Mouse (Mus musculus) megakaryocyte progenitor cell, adult 5-6 weeks (primary cell): ENCODE measurements around the gene Ccdc185. TPM values are rescaled to one million over a fixed set of nuclear protein-coding genes. Genes with fewer than 3 reads are reported as not detected.

Experiments used
- ATAC-seq: replicated peaks from 2 replicates; pipeline ENCODE4 v1.8.0; 2016; ENCODE audit warnings: mild to moderate bottlenecking, moderate TSS enrichment, inconsistent platforms; ENCODE audit not compliant: poor library complexity
- total RNA-seq, 2 experiments: library from RNA; stranded (forward) in 1 of 2; stranded (reverse) in 1 of 2; fragments of 157-497, 149-512 nt in 1 of 2; fragments of 200-1000 nt in 1 of 2; gene quantifications; 2 replicates each; pipeline versions ENCODE4 v1.2.3 to v1.2.4; 2015 to 2017

Gene Ccdc185
- total RNA-seq (2015) (not detected in 2 replicates), total RNA-seq (2017) (not detected in 2 replicates)

DNA sequence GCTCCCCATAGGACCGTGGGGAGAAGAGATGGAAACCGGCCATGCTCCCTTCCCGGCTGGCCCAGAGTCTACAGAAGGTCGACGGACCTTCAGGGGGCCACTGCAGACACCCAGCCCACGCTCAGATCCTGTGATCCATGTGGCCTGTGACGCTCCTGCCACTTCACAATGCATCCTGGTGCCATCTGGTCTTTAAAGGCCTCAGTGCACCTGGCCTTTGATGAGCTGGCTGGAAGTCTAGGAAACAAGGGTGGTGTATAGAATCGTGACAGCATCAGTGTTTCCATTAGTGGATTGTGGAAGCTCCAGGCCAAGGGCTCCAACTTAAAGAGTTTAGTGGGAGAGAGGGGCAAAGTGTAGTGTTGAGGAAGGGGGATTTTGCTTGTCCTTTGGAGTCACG, at the start of gene Ccdc185:
Ccdc185 (minus strand) TSS at position 101 of the 400 bp plus-strand sequence.
- ATAC-seq = no peak

DNA sequence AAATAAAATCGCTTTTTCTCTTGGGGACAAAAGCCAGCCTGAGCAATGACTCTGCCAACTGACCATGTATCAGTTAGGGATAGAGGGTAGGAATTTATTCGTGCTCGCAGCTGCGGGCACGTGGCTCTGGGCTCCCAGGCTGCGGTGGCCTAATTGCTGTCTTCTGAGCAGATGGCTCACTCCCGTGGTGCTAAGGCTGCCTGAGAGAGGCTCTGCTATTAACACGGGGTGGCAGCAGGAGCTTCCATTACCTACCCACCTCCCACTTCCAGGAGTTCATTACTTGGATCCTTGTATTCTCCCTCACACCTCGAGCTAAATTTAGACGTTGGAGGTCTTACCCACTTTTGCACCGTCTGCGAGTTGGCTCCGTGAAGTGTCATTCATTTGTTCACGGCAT, 48.1 kb upstream of the Ccdc185 start:
- no peak for ATAC-seq

DNA sequence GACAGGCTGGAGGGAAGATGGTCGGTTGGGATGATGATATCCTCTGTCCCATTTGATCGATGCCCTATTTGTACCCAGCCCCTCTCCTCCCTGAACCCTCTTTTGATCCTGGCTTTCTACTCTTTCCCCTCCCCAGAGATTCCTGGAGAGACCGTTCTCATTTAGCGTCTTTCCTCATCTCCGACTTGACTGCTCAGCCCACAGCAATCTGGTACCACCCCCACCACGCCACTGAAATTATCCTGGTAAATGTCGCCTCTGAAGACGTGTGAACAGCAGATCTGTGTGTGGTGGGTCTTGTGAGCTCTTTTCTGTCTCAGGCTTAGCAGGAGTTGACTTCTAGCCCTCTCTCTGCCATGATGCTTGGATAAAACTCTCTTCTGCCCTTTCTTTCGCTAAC, 45.6 kb upstream of the Ccdc185 start:
- no peak for ATAC-seq

DNA sequence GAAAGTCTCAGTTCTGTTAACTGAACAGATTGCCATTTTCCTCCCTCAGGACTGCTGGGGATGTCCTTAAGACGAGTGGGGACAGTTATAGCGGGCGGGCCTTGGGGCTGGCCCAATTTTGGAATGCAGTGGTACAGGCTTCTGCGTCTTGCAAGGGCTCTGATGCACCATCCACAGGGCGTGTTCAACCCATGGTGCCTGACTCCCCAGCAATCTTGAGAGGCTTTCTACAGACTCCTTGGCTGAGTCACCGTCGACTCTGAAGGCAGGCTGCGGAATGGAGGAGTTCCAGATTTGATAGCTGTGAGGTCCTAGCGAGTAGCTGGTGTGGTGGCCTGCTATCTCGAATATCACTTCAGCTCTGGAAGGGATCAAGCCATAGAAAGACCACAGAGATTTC, 45.2 kb upstream of the Ccdc185 start:
- ATAC-seq = no peak

DNA sequence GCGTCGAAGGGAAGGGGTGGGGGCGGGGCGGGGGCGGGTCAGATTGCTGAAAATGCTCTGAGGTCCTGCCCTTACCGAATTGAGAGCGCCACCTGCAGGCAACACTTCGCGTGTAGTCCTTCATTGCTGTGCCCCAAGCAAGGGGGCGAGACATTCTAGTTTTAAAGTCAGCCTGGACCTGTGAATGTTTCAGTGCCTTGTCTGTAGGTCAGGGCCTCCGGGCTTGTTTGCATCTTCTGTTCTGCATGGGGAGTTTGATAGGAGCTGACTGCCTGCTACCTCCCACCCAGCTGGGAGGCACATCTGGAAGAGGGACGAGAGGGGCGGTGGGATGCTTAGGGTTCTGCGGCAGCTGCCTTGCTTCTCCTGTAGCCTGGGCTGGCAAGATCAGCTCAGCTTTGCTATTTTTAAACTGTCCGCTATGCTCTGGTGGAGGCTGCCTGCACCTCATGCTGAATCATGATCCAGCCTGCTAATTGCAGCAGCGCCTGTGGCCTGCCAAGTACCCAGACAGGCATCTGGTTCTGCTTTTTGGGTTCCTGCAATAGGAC, 43.6 kb upstream of the Ccdc185 start:
- ATAC-seq = peak; percentile 93

DNA sequence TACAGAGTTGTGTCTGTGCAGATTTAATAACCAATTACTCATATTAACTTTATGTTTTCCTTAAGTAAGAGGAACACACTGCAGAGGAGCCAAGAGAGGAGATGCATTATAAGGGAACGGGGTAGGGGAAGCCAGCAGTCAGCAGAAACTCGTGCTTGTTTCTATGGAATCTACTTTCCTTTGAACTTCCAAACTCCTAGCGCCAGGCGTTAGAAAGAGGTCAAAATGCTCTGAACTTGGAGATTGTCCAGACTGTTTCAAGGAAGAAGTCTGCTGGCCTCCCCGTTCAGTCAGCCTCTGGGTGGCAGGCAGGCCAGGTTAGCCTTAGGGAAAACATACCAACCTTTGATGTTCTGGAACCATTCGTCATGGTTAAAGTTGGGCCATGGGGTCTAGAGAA, 39.9 kb upstream of the Ccdc185 start:
- no peak for ATAC-seq

DNA sequence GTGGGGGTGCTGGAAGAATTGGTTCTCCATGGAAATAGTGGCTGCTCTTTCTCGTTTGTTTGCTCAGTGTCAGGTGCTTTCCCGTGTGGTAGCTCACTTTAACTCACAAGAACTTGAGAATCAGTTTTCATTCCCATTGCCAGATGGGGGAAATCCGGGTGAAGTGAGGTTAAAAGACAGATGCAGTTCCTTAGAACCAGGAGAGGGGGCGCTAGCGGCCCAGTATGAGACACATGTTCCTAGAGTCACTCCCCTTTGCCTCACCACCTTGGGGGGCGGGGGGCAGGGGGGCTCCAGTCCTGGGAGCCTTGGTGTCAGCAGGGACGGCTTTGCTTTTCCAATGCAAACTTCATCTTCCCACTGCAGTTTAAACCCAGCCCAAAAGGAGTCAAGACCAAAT, 38.0 kb upstream of the Ccdc185 start:
- ATAC-seq = no peak

DNA sequence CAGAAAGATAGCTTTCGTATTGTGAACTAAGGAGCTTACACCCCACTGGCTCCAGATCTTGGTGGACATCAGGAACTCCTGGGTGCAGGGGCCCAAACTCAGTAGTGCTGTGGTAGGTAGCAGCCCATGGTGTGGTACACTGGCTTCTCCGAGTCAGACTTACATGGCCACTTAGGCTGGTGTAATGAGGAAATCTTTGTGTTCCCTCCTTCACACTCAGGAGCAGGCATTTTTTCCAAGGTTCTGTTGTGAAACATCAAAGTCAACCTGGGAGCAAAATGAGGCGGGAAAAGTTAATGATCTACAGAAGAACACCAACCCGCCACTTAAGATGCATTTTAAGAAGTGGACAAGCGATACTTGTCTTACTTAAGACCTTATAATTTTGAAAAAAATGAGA, 36.5 kb upstream of the Ccdc185 start:
- ATAC-seq = no peak

DNA sequence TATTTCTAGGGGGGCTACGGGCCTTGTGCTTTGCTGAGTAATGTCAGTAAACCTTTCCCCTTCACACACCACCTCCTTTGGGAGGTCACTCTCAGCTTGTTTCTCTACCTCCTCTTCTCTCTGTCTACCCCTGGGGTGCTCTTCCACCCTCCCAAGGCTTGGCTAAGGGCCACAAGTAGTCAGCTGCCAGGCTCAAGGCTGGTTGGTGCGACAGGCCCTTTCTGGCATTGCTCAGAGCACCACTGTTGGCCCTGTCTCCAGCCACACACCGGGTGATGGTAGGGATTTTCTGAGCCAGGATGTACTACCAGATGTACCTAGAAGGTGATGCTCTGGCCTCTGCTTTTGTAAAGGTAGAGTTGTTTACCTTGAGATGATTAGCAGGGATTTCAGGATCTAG, 35.8 kb upstream of the Ccdc185 start:
- no peak for ATAC-seq

DNA sequence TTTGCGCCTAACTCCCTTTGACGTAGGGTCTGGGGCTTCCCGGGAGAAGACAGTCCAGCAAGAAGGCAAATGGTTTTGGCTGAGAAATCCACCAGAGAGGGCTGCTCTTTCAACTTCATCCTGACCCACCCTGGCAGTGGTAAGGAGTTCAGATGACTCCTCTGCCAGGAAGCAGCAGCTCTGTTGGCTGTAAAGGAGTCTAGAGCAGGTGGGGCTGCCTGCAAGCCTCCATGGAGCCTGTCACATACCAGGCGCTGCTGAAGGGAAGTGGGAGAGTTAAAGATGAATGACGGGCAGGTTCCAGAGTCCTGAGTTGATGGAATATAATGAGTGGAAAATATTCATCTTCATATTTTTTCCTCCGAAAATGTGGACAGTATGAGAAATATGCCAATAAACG, 34.8 kb upstream of the Ccdc185 start:
- ATAC-seq = no peak

DNA sequence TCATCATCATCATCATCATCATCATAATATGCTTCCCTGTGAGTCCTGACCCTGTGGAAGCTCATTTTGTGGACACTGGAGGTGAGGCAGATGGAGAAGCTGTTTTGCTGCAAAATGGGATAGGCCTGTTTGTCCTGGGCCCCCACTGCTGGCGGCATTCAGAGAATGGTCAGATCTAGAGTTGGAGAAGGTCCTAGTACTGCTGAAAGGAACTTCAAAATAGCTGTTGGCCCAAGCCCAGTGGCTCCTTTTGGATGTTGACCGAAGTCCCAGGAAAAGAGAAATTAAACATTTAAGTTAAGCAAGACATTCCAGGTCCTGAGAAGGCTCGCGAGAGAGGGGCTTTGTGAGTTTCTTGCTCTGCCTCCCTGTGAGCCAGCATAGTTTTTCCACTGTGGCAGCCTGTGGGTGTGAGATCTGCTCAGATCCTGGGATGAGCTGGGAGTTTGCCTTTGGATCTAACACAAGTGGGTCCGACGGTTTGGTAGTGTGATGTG, 30.1 kb upstream of the Ccdc185 start:
- ATAC-seq = no peak

DNA sequence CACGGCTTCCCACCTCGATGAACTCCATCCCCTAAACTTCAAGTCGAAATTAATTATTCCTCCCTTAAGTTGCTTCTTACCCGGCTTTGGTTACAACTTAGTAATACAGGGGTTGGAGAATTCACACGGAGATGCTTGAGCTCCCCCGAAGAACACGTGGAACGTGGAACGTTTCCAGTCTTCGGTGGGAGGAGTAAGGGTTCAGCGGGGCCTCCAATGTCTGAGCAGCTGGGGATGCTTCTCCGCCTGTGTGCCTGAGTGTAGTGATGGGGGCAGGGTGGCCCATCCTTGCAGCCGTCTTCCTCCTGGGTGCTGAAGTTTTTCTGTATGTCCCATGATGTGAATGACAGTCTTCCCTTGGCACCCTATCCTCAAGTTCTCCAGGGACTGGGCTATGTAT, 29.2 kb upstream of the Ccdc185 start:
- no peak for ATAC-seq

DNA sequence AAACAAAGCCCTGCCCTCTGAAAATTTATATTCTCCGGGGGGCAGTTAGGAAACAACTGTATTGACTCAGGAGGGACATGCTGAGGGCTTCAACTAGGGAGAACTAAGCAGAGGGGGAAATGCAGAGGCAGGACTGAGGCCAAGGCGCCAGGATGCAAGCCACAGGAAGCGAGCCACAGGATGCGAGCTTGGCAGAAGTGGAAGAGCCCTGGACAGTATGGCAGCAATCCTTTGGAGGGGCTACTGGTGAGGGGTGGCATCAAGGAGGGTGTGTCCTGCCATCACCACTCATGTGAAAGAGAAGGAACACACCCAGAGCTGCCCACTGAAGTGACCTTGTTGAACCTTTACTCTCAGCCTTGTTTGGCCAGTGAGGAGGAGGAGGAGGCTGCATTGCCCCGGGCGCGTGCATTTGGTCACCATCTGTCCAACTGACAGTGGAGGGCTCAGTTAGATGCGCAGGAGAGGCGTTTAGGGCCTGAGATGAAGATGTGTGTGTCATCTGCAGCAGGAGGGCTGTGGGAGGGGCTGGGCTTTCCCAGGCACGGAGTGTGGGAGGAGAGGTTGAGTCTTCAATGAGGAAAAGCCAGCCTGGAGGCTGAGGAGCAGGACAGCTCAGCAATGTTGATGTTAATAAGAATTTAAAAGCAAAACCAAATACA, 27.9 kb upstream of the Ccdc185 start:
- no peak for ATAC-seq

DNA sequence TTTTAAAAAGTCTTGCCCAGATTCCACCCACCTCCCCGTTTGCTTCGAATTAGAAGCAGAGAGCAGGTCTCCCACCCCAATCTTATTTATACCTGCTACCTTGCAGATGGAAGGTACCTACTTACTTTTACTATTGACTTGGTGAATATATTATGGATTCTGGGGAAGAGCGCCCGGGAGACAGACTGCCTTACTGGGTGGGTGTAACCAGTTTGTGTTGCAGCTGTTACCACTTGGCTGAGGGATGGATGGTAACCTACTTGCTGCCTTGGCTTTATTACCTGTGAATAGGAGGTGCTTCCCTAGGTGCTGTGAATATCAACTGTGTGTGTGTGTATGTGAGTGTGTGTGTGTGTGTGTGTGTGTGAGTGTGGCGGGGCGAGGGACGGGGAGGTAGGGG, 26.6 kb upstream of the Ccdc185 start:
- no peak for ATAC-seq

DNA sequence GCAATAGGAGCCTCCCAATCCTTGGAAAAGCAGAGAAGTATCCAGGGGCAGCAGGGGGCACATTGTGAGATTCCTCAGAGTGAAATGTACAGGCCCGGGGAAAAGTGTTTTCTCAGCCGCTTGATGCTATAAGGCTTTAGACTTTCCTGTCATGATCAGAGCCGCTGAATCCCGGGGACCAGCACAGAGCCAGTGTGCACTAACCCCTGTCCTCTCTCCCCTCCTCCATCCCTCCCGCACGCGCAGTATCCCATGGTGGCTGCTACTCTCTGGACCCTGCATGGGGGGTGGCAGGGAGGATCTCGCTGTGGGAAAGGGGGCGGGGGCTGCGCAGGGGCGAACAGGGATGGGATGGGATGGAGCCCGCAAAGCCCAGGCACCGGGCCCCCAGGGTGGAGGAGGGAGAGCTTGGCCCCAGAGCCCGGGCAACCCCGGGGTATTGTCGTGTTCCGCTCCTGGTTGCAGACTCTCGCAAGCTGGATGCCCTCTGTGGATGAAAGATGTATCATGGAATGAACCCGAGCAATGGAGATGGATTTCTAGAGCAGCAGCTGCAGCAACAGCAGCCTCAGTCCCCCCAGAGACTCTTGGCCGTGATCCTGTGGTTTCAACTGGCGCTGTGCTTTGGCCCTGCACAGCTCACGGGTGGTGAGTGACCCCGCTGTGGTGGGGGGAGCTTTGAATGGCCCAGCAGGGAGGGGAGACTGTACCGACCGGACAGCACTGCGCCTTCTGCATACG, 15.7 kb upstream of the Ccdc185 start:
- ATAC-seq = no peak

DNA sequence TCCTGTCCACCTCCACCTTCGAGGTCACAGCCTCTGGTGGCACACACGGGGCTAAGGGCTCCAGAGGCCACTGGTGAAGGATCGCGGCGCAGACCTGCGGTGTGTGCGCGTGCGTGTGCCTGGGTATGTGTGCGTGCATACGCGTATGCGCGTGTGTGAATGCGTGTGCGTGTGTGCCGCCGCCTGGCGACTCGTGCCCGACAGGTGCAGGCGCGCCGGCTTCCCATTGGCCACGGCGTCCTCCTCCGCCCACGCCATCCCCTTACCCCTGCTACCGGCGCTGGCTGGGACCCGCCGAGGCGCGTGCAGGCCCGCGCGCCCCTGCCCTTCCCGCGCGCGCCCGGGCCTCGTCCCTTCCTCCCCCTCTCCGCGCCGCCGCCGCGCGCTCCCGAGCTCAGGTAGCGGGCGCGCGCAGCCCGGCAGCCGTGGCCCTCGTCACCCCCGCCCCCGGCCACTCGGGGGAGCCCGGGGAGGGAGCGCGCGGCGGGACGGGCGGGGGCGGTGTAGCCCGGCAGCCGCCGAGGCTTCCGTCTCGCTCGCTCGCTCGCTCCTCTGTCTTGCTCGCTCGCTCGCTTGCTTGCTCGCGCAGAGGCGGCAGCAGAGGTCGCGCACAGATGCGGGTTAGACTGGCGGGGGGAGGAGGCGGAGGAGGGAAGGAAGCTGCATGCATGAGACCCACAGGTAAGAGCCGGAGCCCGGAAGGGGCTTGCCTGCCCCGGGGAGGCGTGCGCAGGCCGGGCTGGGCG, 14.9 kb upstream of the Ccdc185 start, which contains the start of gene Susd4:
Susd4 (plus strand) TSS at position 145 of the 746 bp plus-strand sequence.
- ATAC-seq = peak; percentile 73

DNA sequence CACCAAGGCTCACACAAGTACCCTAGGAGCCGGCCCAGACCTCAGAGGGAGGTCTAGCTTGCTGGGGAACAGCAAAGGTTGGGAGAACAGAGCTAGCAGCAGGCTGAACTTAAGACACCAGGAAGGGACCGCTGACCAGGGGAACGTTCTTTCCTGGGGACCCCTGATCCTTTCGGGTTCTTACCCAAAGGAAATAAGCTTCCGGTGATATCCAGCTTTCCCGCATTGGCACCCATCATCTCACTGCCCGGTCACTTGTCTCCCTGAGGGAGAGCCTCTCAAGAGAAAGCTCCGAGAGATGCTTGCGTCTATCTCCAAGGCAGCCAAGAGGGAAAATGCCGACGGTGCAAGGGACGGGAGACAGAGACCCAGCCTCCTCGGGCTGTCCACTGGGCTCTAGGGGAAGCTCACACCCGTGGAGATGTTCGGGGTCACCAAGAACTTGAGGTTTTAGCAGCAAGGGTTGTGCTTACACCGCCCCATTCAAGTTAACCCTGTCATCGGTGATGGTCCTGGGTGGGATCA, 14.3 kb upstream of the Ccdc185 start:
- 0 out of 2 replicates have a peak, but pooled peaks have one; percentile 3 for ATAC-seq

DNA sequence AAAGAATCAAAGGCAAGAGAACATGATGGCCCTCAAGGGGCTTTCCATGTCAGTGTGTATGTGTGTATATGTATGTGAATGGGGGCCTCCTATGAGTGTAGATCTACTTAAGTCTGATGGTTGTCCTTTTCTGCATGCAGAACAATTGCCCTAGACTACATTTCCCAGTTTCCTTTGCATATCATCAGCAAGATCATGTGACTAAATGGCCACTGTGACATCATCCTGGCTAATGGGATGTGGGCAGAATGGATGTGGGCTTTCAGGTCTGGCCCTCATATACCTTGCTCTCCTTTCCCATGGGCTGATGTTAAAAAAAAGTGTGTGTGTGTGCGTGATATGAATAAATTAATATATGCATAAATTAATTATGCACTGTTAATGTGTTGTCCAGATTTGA, 9.8 kb upstream of the Ccdc185 start:
- no peak for ATAC-seq

DNA sequence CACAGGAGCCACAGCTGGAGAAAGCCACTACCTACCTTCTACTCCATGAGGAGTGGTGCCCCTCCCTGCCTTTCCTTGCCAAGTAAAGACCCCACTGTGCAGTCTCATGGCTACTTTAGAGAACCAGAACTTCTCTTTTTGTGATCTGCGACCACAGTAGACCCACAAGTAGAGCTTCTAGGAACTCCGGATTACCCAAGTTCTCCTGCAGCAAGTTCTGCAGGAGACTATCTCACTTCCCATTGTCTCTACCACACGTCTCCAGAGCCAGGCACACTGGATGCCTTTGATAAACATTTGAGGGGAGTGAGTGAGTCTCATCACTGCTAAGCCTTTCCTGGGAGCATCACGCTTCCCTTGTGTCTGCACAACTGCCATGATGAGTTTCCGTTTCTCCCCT, 5.9 kb upstream of the Ccdc185 start:
- ATAC-seq = peak; percentile 44

DNA sequence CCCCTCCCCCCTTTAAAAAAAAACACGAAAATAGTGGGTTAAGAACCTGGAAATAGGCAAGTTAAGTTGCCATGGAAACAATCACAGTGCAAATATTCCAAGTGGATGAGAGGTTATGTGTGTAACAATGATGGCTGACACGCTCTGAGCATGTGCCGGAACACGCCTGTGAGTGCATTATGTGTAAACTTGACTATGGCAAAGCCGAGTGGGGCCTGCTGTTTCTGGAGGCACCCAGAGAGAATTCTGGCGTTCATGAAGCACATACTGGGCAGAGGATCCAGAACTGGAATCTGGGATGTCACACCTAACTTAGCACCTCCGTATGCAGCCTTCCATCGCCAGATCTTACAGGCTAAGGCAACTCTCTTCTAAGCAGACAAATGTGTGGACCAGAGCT, 4.7 kb upstream of the Ccdc185 start:
- ATAC-seq = no peak

DNA sequence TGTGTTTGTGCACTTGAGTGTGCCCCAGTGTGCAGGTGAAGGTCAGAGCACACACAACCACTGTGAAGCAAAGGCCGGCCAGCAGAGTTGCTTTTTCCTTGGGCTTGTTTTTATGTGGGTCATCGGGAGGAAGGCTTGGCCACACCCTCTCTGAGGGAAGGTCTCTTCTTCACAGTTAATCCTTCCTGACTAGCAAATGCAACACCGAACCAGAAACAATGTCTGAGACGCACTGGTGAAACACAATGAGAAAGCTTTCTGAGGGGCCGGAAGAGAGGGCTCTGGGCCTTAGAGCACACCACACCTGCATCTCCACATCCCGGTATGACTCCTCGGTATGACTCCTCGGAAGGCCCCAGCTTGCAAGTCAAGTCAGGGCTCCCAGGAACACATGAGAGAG, 2.3 kb upstream of the Ccdc185 start:
- no peak for ATAC-seq
